Mouse (Mus musculus): ENCODE results near the gene Bbx. TPM values are rescaled to one million over a fixed set of nuclear protein-coding genes. Genes with fewer than 3 reads are reported as not detected.

The Bbx gene
- total and polyA plus RNA-seq, 3 experiments = 6.5 to 36.0 (median 9.2) TPM

GRCm38 (mm10) chr16:50210742-50211141, 221.4 kb downstream of the Bbx start:
- H3K4me1 ChIP-seq (ENCODE audit: control insufficient read depth in 1 of 2, insufficient read depth in 2 of 2, low read length in 2 of 2) = no peaks in the 10 kb centered on the region
- H3K9ac ChIP-seq (ENCODE audit: control insufficient read depth, low read depth, low read length, poor library complexity, severe bottlenecking) = no peak overlapping the region
- peaks cover 0 to 3% of the 10 kb centered on the region in 2 experiments; a peak in 1 of 4 replicates for H3K36me3 ChIP-seq (ENCODE audit: control insufficient read depth in 1 of 2, insufficient read depth in 2 of 2, low read length in 2 of 2)
- no peak overlapping the region for H3K27ac ChIP-seq (ENCODE audit: control insufficient read depth, low read depth, low read length)
- TF ChIP-seq MAZ (IDR thresholded peaks at IDR 0.05; ENCODE audit: low read depth, low read length) (no peak), RAD21 (IDR thresholded peaks at IDR 0.05; ENCODE audit: low read depth, low read length) (no peak), GATA1 (IDR thresholded peaks at IDR 0.05; ENCODE audit: low read depth, low read length) (no peak), POLR2AphosphoS5 (IDR thresholded peaks at IDR 0.05; ENCODE audit: borderline replicate concordance, low read depth, low read length) (no peak), E2F4 (IDR thresholded peaks at IDR 0.05; ENCODE audit: borderline replicate concordance, low read depth, low read length) (no peak), MYC (IDR thresholded peaks at IDR 0.05; ENCODE audit: low read depth, low read length) (no peak), MAFK (IDR thresholded peaks at IDR 0.05; ENCODE audit: borderline replicate concordance, low read depth, low read length) (no peak), ZKSCAN1 (IDR thresholded peaks at IDR 0.05; ENCODE audit: low read depth, low read length) (no peak), CHD1 (IDR thresholded peaks at IDR 0.05; ENCODE audit: low read depth, low read length) (no peak), ZC3H11A (IDR thresholded peaks at IDR 0.05; ENCODE audit: low read depth, low read length) (no peak), KAT2A (conservative IDR thresholded peaks at IDR 0.05; ENCODE audit: low read depth, low read length) (no peak), MAX (IDR thresholded peaks at IDR 0.05; ENCODE audit: low read length) (no peak), SIN3A (IDR thresholded peaks at IDR 0.05; ENCODE audit: low read length) (no peak)
- H3K4me3 ChIP-seq (ENCODE audit: control insufficient read depth in 1 of 2, insufficient read depth in 1 of 2, low read depth in 2 of 2, low read length in 2 of 2) = no peak overlapping the region
- no peaks in the 10 kb centered on the region for H3K9me3 ChIP-seq (replicated peaks; ENCODE audit: insufficient read depth, low read length)
- no peaks in the 10 kb centered on the region for H3K79me2 ChIP-seq (ENCODE audit: control insufficient read depth, insufficient read depth, low read length, poor library complexity)
- no peak for DNase-seq (ENCODE audit: low read depth, low spot score)
- H3K27me3 ChIP-seq (ENCODE audit: control insufficient read depth in 1 of 2, insufficient read depth in 2 of 2, low read length in 2 of 2) = no peaks in the 10 kb centered on the region

GRCm38 (mm10) chr16:50204944-50205343, 227.2 kb downstream of the Bbx start:
- H3K27me3 ChIP-seq (ENCODE audit: control insufficient read depth in 1 of 2, insufficient read depth in 2 of 2, low read length in 2 of 2) = no peaks in the 10 kb centered on the region
- peaks cover 0 to 9% of the 10 kb centered on the region in 2 experiments; a peak in 2 of 4 replicates for H3K36me3 ChIP-seq (ENCODE audit: control insufficient read depth in 1 of 2, insufficient read depth in 2 of 2, low read length in 2 of 2)
- peak; percentile 63 for DNase-seq (ENCODE audit: low read depth, low spot score)
- H3K27ac ChIP-seq (ENCODE audit: control insufficient read depth, low read depth, low read length) = no peak overlapping the region
- H3K9ac ChIP-seq (ENCODE audit: control insufficient read depth, low read depth, low read length, poor library complexity, severe bottlenecking) = no peak overlapping the region
- H3K4me3 ChIP-seq (ENCODE audit: control insufficient read depth in 1 of 2, insufficient read depth in 1 of 2, low read depth in 2 of 2, low read length in 2 of 2) = no peak overlapping the region
- H3K4me1 ChIP-seq (ENCODE audit: control insufficient read depth in 1 of 2, insufficient read depth in 2 of 2, low read length in 2 of 2) = peaks cover 4% of the 10 kb centered on the region in 2 experiments; a peak in 3 of 4 replicates
- H3K79me2 ChIP-seq (ENCODE audit: control insufficient read depth, insufficient read depth, low read length, poor library complexity) = no peaks in the 10 kb centered on the region
- H3K9me3 ChIP-seq (replicated peaks; ENCODE audit: insufficient read depth, low read length) = no peaks in the 10 kb centered on the region
- no peak for TF ChIP-seq MEF2A (IDR thresholded peaks at IDR 0.05; ENCODE audit: extremely low read depth, insufficient replicate concordance, low read depth, low read length, poor library complexity, severe bottlenecking)
- TF ChIP-seq CTCF (IDR thresholded peaks at IDR 0.05 in 2 of 3, conservative IDR thresholded peaks at IDR 0.05 in 1 of 3; ENCODE audit: control insufficient read depth in 1 of 3, insufficient read depth in 1 of 3, low read depth in 2 of 3, low read length in 3 of 3, poor library complexity in 1 of 3, severe bottlenecking in 1 of 3) = no peak
- TF ChIP-seq ELF1 (IDR thresholded peaks at IDR 0.05; ENCODE audit: low read depth, low read length) = no peak
- no peak for TF ChIP-seq ZMIZ1 (IDR thresholded peaks at IDR 0.05; ENCODE audit: low read depth, low read length)
- no peak for TF ChIP-seq JUND (IDR thresholded peaks at IDR 0.05; ENCODE audit: low read depth, low read length)
- TF ChIP-seq SMC3 (IDR thresholded peaks at IDR 0.05; ENCODE audit: low read depth, low read length) = no peak
- no peak for TF ChIP-seq GABPA (IDR thresholded peaks at IDR 0.05; ENCODE audit: low read depth, low read length)
- TF ChIP-seq RAD21 (IDR thresholded peaks at IDR 0.05; ENCODE audit: low read depth, low read length) = no peak
- TF ChIP-seq GATA1 (IDR thresholded peaks at IDR 0.05; ENCODE audit: low read depth, low read length) = 0 out of 2 replicates have a peak, but pooled peaks have one; percentile 43
- TF ChIP-seq MAX (IDR thresholded peaks at IDR 0.05; ENCODE audit: low read length) = no peak
- no peak for TF ChIP-seq ZKSCAN1 (IDR thresholded peaks at IDR 0.05; ENCODE audit: low read depth, low read length)
- TF ChIP-seq MXI1 (IDR thresholded peaks at IDR 0.05; ENCODE audit: low read depth, low read length) = 0 out of 2 replicates have a peak, but pooled peaks have one; percentile 23
- no peak for TF ChIP-seq TCF12 (IDR thresholded peaks at IDR 0.05; ENCODE audit: low read depth, low read length)
- TF ChIP-seq CHD1 (IDR thresholded peaks at IDR 0.05; ENCODE audit: low read depth, low read length) = no peak
- TF ChIP-seq MAFK (IDR thresholded peaks at IDR 0.05; ENCODE audit: borderline replicate concordance, low read depth, low read length) = no peak
- no peak for TF ChIP-seq MYB (IDR thresholded peaks at IDR 0.05; ENCODE audit: low read depth, low read length)
- TF ChIP-seq POLR2A (IDR thresholded peaks at IDR 0.05; ENCODE audit: control insufficient read depth in 1 of 2, insufficient read depth in 1 of 2, low read depth in 1 of 2, low read length in 2 of 2, poor library complexity in 1 of 2) = no peak
- peak; percentile 51; the same call in 1 of the 2 replicates for TF ChIP-seq TAL1 (IDR thresholded peaks at IDR 0.05; ENCODE audit: low read length)
- no peak for TF ChIP-seq E2F4 (IDR thresholded peaks at IDR 0.05; ENCODE audit: borderline replicate concordance, low read depth, low read length)
- no peak for TF ChIP-seq KAT2A (conservative IDR thresholded peaks at IDR 0.05; ENCODE audit: low read depth, low read length)
- TF ChIP-seq EP300 (IDR thresholded peaks at IDR 0.05; ENCODE audit: low read depth in 1 of 2, low read length in 2 of 2) = peak; percentile 60 to 61; a peak in 3 of 4 replicates
- TF ChIP-seq SIN3A (IDR thresholded peaks at IDR 0.05; ENCODE audit: low read length) = 0 out of 2 replicates have a peak, but pooled peaks have one; percentile 24
- no peak for TF ChIP-seq USF2 (IDR thresholded peaks at IDR 0.05; ENCODE audit: borderline replicate concordance in 1 of 2, insufficient read depth in 1 of 2, low read depth in 1 of 2, low read length in 2 of 2)
- TF ChIP-seq POLR2AphosphoS2 (IDR thresholded peaks at IDR 0.05; ENCODE audit: low read length) = no peak
- no peak for TF ChIP-seq POLR2AphosphoS5 (IDR thresholded peaks at IDR 0.05; ENCODE audit: borderline replicate concordance, low read depth, low read length)
- TF ChIP-seq RCOR1 (IDR thresholded peaks at IDR 0.05; ENCODE audit: low read depth, low read length) = peak; percentile 47

All from MEL (cell line).